Mouse (Mus musculus) intestine, embryonic 16.5 days (tissue): ENCODE measurements around the gene Gm8108. TPM values are rescaled to one million over a fixed set of nuclear protein-coding genes. Genes with fewer than 3 reads are reported as not detected.
"Not testable (repeated sequence)": the region's sequence is repeated elsewhere in the genome, so short reads cannot be mapped to it uniquely, and the experiment has no call there.

Source experiments
- ATAC-seq: fragments of 200-750 bp; cut with Nextera tagmentation; 2 replicates; pipeline ENCODE4 v1.8.0; 2017; ENCODE audit warnings: moderate TSS enrichment, moderate library complexity
- H3K27ac ChIP-seq: fragments of 300-500 bp; sonication (generic); 2 replicates; pipeline ENCODE4 v1.5.1; 2014; ENCODE audit warnings: mild to moderate bottlenecking, low read length
- H3K27me3 ChIP-seq: fragments of 300-500 bp; sonication (generic); replicated peaks from 2 replicates; pipeline ENCODE4 v1.6.1; 2014; ENCODE audit warnings: low read length, control low read depth, mixed read lengths; ENCODE audit not compliant: control insufficient read depth, insufficient read depth
- H3K36me3 ChIP-seq: fragments of 300-500 bp; sonication (generic); 2 replicates; pipeline ENCODE4 v1.6.1; 2014; ENCODE audit warnings: low read length, control low read depth; ENCODE audit not compliant: control insufficient read depth, insufficient read depth
- H3K4me1 ChIP-seq: fragments of 300-500 bp; sonication (generic); 2 replicates; pipeline ENCODE4 v1.6.1; 2014; ENCODE audit warnings: low read length, control low read depth, mixed read lengths; ENCODE audit not compliant: control insufficient read depth, insufficient read depth
- H3K4me2 ChIP-seq: fragments of 300-500 bp; sonication (generic); 2 replicates; pipeline ENCODE4 v1.6.1; 2014; ENCODE audit warnings: low read depth, low read length, control low read depth
- H3K4me3 ChIP-seq: fragments of 300-500 bp; sonication (generic); 2 replicates; pipeline ENCODE4 v1.5.1; 2014; ENCODE audit warnings: mild to moderate bottlenecking, low read length
- H3K9ac ChIP-seq: fragments of 300-500 bp; sonication (generic); 2 replicates; pipeline ENCODE4 v1.6.1; 2014; ENCODE audit warnings: low read depth, low read length
- H3K9me3 ChIP-seq: fragments of 300-500 bp; sonication (generic); 2 replicates; pipeline ENCODE4 v1.6.1; 2016; ENCODE audit warnings: low read length, control low read depth; ENCODE audit not compliant: control insufficient read depth
- WGBS: fragments of 180-500 bp; shearing (Covaris S2); extraction: QIAGEN DNeasy Blood & Tissue Kit; methylation state at CpG from one replicate; pipeline ENCODE4 v1.1.7; 2014; 5-methylcytosine and 5-hydroxymethylcytosine counted together
- polyA plus RNA-seq: library from polyadenylated mRNA; unstranded; fragments of >200 nt; fragmentation: Nextera tagmentation; extraction: Ambion mirVana; gene quantifications from 2 replicates; pipeline ENCODE4 v1.2.1, GENCODE M21; 2015

Gm8108 gene
- 0.28 and 0.45 TPM in 2 replicates for polyA plus RNA-seq

- ATAC-seq, H3K9me3 ChIP-seq, H3K4me1 ChIP-seq, H3K27ac ChIP-seq, H3K27me3 ChIP-seq, H3K36me3 ChIP-seq: not testable (repeated sequence)
- WGBS = under 1% methylated on average over 11 of the region's 37 CpGs
- H3K9ac ChIP-seq = 0 out of 2 replicates have a peak within 1 kb of the TSS, but pooled peaks have one; percentile 29
- peak within 1 kb of the TSS; percentile 55 for H3K4me2 ChIP-seq
- H3K4me3 ChIP-seq = peak within 1 kb of the TSS; percentile 45
Observed at GRCm38 (mm10) chr14:4110426-4110825, at the start of gene Gm8108. Gm8108 (plus strand) TSS chr14:4110526.

- not testable (repeated sequence) for H3K4me1 ChIP-seq, ATAC-seq, H3K9me3 ChIP-seq, H3K4me3 ChIP-seq, H3K4me2 ChIP-seq, H3K36me3 ChIP-seq, H3K9ac ChIP-seq, H3K27ac ChIP-seq, H3K27me3 ChIP-seq
- 65% methylated on average over 3 of the region's 3 CpGs for WGBS
Observed at GRCm38 (mm10) chr14:4083820-4084219, 26.5 kb upstream of the Gm8108 start, which contains the start of gene Gm3115. Gm3115 (plus strand) TSS chr14:4084120.

- WGBS = 81% methylated on average over 4 of the region's 4 CpGs
- H3K9ac ChIP-seq, H3K27me3 ChIP-seq, H3K36me3 ChIP-seq, H3K4me1 ChIP-seq, H3K27ac ChIP-seq, H3K9me3 ChIP-seq, ATAC-seq, H3K4me2 ChIP-seq, H3K4me3 ChIP-seq: not testable (repeated sequence)
Observed at GRCm38 (mm10) chr14:4141646-4142045, 31.3 kb downstream of the Gm8108 start.

- WGBS = no CpG with 5 or more reads among the region's 2 CpGs
- not testable (repeated sequence) for H3K9me3 ChIP-seq
Observed at GRCm38 (mm10) chr14:4164730-4165129, 54.4 kb downstream of the Gm8108 start, which contains the start of gene Gm3127. Gm3127 (plus strand) TSS chr14:4165030.

GRCm38 (mm10) chr14:4182030-4182429 lies 71.7 kb downstream of the Gm8108 start:
- ATAC-seq, H3K4me1 ChIP-seq, H3K27ac ChIP-seq, H3K9me3 ChIP-seq, H3K27me3 ChIP-seq, H3K36me3 ChIP-seq, H3K9ac ChIP-seq: not testable (repeated sequence)
- H3K4me2 ChIP-seq = peak overlapping the region; percentile 48
- 11% methylated on average over 12 of the region's 14 CpGs for WGBS
- H3K4me3 ChIP-seq = peak overlapping the region; percentile 19

More at GRCm38 (mm10) chr14:4164730-4165129, 54.4 kb downstream of the Gm8108 start, which contains the start of gene Gm3127:
- H3K4me1 ChIP-seq, H3K4me3 ChIP-seq, H3K27ac ChIP-seq, H3K9ac ChIP-seq, H3K27me3 ChIP-seq, H3K36me3 ChIP-seq, H3K4me2 ChIP-seq, ATAC-seq: not testable (repeated sequence)

Other genes with a start within 250 kb of the Gm8108 start
- not detected in 2 replicates for gene Gm2916, start 226.4 kb upstream of the Gm8108 start, polyA plus RNA-seq
- gene Gm3029, start 178.8 kb upstream of the Gm8108 start, polyA plus RNA-seq = not detected in 2 replicates
- not detected in 2 replicates for gene Gm3095, start 147.0 kb upstream of the Gm8108 start, polyA plus RNA-seq
- not detected in 2 replicates for gene Gm3099, start 112.1 kb upstream of the Gm8108 start, polyA plus RNA-seq
- 0.13 TPM in 1 of 2 replicates, not detected in the other for gene Gm5796, start 86.6 kb upstream of the Gm8108 start, polyA plus RNA-seq
- not detected in 2 replicates for gene Gm3115, start 26.4 kb upstream of the Gm8108 start, polyA plus RNA-seq
- not detected in 2 replicates for gene Gm3127, start 54.5 kb downstream of the Gm8108 start, polyA plus RNA-seq
- gene Gm2974, start 72.0 kb downstream of the Gm8108 start, polyA plus RNA-seq = 0.06 and 0.13 TPM in 2 replicates
- gene Gm3138, start 139.1 kb downstream of the Gm8108 start, polyA plus RNA-seq = not detected in 2 replicates
- gene Gm3149, start 206.8 kb downstream of the Gm8108 start, polyA plus RNA-seq = not detected in 2 replicates
- not detected in 2 replicates for gene 2610042L04Rik, start 224.2 kb downstream of the Gm8108 start, polyA plus RNA-seq